Mouse (Mus musculus) embryonic facial prominence, embryonic 11.5 days (tissue): ENCODE measurements around the gene Bhlhe40. TPM values are rescaled to one million over a fixed set of nuclear protein-coding genes. Genes with fewer than 3 reads are reported as not detected.
A peak's percentile ranks its signal among the peaks of the same experiment; 100 is the strongest.

ENCODE experiments used
- ATAC-seq: fragments of 200-750 bp; cut with Nextera tagmentation; replicated peaks from 2 replicates; pipeline ENCODE4 v1.8.0; 2017; ENCODE audit warnings: low read depth; ENCODE audit not compliant: insufficient number of reproducible peaks, low FRiP score, low TSS enrichment
- DNase-seq: peaks from one replicate; pipeline ENCODE4 v3.0.0-alpha.2; 2015; ENCODE audit warnings: low spot score
- H3K27ac ChIP-seq: fragments of 300-500 bp; sonication (generic); replicated peaks from 2 replicates; pipeline ENCODE4 v1.5.1; 2014; ENCODE audit warnings: mild to moderate bottlenecking, low read depth, low read length, control low read depth
- H3K27me3 ChIP-seq: fragments of 300-500 bp; sonication (generic); 2 replicates; pipeline ENCODE4 v1.6.1; 2014; ENCODE audit warnings: mild to moderate bottlenecking, low read length, moderate library complexity, mixed read lengths; ENCODE audit not compliant: control insufficient read depth, insufficient read depth
- H3K36me3 ChIP-seq: fragments of 300-500 bp; sonication (generic); replicated peaks from 2 replicates; pipeline ENCODE4 v1.6.1; 2014; ENCODE audit warnings: low read depth, mild to moderate bottlenecking, low read length, moderate library complexity, mixed read lengths; ENCODE audit not compliant: control insufficient read depth, insufficient read depth
- H3K4me1 ChIP-seq: fragments of 300-500 bp; sonication (generic); 2 replicates; pipeline ENCODE4 v1.6.1; 2014; ENCODE audit warnings: low read length, mixed read lengths; ENCODE audit not compliant: control insufficient read depth, insufficient read depth
- H3K4me2 ChIP-seq: fragments of 300-500 bp; sonication (generic); 2 replicates; pipeline ENCODE4 v1.6.1; 2014; ENCODE audit warnings: low read depth, mild to moderate bottlenecking, control low read depth, low read length, moderate library complexity
- H3K4me3 ChIP-seq: fragments of 300-500 bp; sonication (generic); 2 replicates; pipeline ENCODE4 v1.5.1; 2014; ENCODE audit warnings: low read depth, low read length, control low read depth
- H3K9ac ChIP-seq: fragments of 300-500 bp; sonication (generic); replicated peaks from 2 replicates; pipeline ENCODE4 v1.6.1; 2014; ENCODE audit warnings: mild to moderate bottlenecking, control low read depth, low read length
- H3K9me3 ChIP-seq: fragments of 300-500 bp; sonication (generic); replicated peaks from 2 replicates; pipeline ENCODE4 v1.6.1; 2016; ENCODE audit warnings: mild to moderate bottlenecking, low read length, inconsistent platforms, mixed read lengths; ENCODE audit not compliant: control insufficient read depth
- WGBS: fragments of 180-500 bp; shearing (Covaris S2); extraction: QIAGEN DNeasy Blood & Tissue Kit; methylation state at CpG from one replicate; pipeline ENCODE4 v1.1.7; 2014; 5-methylcytosine and 5-hydroxymethylcytosine counted together
- polyA plus RNA-seq: library from polyadenylated mRNA; unstranded; fragments of >200 nt; fragmentation: Nextera tagmentation; extraction: Ambion mirVana; gene quantifications from 2 replicates; pipeline ENCODE4 v1.2.1, GENCODE M21; 2014

The Bhlhe40 gene
- polyA plus RNA-seq, 1 experiment from 2014 or later = 1.5 TPM

DNA sequence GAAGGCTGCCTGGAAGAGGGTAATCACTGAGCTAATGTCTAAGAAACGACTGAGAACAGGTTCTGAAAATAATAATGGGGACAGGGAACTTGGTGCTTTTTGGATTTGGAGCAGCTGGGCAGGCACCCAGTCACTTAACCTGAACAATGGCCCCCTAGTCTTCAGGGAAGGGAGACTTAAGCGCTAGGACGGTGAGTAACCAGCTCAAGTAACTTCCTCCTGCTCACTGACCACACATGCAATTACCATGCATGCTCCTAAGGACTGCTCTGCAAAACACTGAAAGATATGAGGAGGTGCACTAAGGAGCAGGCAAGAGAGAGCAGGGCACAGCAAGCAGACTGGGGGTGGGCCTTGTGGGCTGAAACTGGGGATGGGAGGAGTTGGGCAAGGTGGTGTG lies 39.2 kb downstream of the Bhlhe40 start:
- no peak overlapping the region for H3K27ac ChIP-seq
- H3K9ac ChIP-seq = no peak overlapping the region
- 62% methylated on average over 3 of the region's 3 CpGs for WGBS
- DNase-seq (no peak), ATAC-seq (0 out of 2 replicates have a peak, but pooled peaks have one; percentile 7)
- H3K27me3 ChIP-seq = no peaks in the 10 kb centered on the region
- H3K4me3 ChIP-seq = no peak overlapping the region
- H3K36me3 ChIP-seq = no peaks in the 10 kb centered on the region
- H3K9me3 ChIP-seq = no peaks in the 10 kb centered on the region
- no peak overlapping the region for H3K4me2 ChIP-seq
- no peaks in the 10 kb centered on the region; the same call in 1 of the 2 replicates for H3K4me1 ChIP-seq

DNA sequence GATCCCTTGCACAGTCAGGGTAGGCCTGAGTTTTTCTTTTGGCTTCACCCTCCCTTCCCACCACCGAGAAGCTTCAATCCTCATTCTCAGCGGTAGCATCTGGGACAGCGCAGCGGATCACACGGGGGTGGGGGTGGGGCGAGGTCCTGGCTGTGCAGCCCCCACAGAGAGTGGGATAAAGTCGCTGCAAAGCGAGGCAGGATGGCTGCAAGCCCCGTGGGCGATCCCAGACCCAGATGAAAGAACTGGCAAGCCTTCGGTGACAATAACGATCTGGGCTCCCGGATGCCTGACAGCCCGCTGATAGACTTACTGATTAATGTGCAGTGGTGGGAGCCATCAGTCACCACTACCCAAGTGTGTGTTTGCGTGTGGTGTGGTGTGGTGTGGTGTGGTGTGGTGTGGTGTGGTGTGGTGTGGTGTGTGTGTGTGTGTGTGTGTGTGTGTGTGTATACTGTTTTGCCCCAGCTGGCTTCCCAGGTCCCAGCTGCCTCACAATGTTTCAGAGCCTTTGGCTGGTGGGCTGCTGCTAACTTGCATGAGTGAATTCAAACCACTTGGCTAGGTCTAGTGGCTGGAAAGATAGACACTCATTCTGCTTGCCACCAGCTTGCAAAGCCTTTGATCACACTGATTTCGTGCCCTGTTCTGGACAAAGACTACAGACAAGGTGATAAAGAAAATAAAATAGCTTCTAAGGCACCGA lies 40.4 kb downstream of the Bhlhe40 start:
- Histone ChIP-seq H3K27me3 (no peaks in the 10 kb centered on the region), H3K9ac (no peak overlapping the region), H3K4me3 (no peak overlapping the region), H3K4me1 (no peaks in the 10 kb centered on the region; the same call in 1 of the 2 replicates), H3K27ac (no peak overlapping the region), H3K9me3 (no peaks in the 10 kb centered on the region), H3K4me2 (no peak overlapping the region), H3K36me3 (no peaks in the 10 kb centered on the region)
- WGBS = 31% methylated on average over 17 of the region's 17 CpGs
- DNase-seq (no peak), ATAC-seq (no peak)

DNA sequence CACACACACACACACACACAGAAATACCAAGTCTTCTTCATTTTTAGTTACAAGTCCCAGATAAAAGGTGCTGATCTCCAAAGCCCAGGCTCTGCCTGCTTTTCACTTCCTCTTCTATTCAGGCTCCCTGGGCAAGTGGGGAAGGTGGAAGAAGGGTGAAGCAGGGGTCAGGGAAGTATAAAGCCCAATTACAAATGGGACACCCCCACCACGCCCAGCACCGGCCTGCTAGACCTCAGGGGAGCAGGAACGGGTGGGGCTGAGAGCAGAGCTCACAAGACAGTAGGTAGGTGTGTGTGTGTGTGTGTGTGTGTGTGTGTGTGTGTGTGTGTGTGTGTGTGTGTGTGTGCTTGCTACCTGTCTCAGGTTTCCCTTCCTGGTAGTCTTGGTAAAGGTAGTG lies 42.2 kb downstream of the Bhlhe40 start:
- Histone ChIP-seq H3K9ac (no peak overlapping the region), H3K9me3 (no peaks in the 10 kb centered on the region), H3K4me1 (no peaks in the 10 kb centered on the region; the same call in 1 of the 2 replicates), H3K4me3 (no peak overlapping the region), H3K27me3 (no peaks in the 10 kb centered on the region), H3K4me2 (no peak overlapping the region), H3K36me3 (no peaks in the 10 kb centered on the region), H3K27ac (no peak overlapping the region)
- WGBS = 53% methylated on average over 3 of the region's 3 CpGs
- no peak for ATAC-seq
- DNase-seq = no peak

DNA sequence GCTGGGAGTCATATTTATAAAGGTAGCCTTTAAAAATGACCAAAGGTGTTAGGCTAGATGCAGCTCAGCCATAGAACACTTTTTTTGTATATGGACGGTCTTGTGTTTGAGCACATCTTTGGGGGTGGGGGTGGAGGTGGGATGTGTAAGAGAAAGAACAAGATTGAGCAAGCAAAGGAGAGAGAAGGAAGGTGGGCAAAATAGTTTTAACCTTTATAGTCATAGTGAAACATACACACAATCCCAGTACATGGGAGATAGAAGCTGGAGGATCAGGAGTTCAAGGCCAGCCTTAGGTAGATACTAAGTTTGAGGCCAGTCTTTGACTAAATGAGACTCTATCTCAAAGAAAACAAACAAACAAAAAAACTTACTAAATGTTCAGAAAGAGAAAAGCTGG lies 42.7 kb downstream of the Bhlhe40 start:
- Histone ChIP-seq H3K9me3 (no peaks in the 10 kb centered on the region), H3K9ac (no peak overlapping the region), H3K27ac (no peak overlapping the region), H3K4me2 (no peak overlapping the region), H3K27me3 (no peaks in the 10 kb centered on the region), H3K4me3 (no peak overlapping the region), H3K36me3 (no peaks in the 10 kb centered on the region), H3K4me1 (no peaks in the 10 kb centered on the region; the same call in 1 of the 2 replicates)
- DNase-seq (no peak), ATAC-seq (no peak)
- 71% methylated on average over 1 of the region's 1 CpGs for WGBS

DNA sequence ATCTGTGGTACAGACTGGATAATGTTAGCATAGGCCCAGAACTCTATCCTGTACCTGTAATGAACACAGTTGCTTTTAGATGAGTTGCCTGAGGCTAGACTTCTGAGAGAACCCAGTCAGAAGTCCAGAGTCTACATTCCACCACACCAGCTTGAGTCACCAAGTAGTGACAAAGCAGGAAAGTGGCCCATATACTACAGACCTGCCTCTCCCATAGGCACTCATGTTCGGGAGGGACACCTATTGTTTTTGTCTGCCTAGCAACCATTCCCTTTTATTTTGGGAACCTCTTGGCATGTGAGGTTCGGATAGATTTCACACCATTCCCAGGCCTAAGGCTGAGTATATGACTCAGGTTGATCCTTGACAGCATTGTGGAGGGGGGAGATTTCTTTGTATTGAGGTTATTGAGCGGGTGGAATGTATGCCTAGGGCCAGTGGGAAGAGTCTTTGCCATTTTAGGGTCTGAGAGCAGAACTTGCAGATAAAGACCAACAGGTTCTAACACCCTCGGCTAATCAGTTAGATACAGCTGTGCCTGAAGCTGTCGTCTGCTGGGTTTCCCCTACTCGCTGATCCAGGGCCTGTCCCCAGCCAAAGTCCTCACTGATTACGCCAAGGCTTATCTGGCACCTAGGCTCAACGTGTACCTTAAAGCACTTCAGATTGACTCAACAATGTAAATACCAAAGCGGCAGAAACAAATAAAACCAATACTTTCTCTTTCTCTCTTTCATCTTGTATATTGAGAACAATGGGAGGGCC lies 44.1 kb downstream of the Bhlhe40 start:
- H3K4me3 ChIP-seq = no peak overlapping the region
- no peak overlapping the region for H3K4me2 ChIP-seq
- H3K9ac ChIP-seq = no peak overlapping the region
- no peak for DNase-seq
- H3K27me3 ChIP-seq = 0 out of 2 replicates have a peak, but pooled peaks cover 2% of the 10 kb centered on the region
- H3K4me1 ChIP-seq = no peaks in the 10 kb centered on the region; the same call in 1 of the 2 replicates
- no peak for ATAC-seq
- H3K36me3 ChIP-seq = no peaks in the 10 kb centered on the region
- H3K27ac ChIP-seq = no peak overlapping the region
- WGBS = 64% methylated on average over 9 of the region's 9 CpGs
- no peaks in the 10 kb centered on the region for H3K9me3 ChIP-seq

DNA sequence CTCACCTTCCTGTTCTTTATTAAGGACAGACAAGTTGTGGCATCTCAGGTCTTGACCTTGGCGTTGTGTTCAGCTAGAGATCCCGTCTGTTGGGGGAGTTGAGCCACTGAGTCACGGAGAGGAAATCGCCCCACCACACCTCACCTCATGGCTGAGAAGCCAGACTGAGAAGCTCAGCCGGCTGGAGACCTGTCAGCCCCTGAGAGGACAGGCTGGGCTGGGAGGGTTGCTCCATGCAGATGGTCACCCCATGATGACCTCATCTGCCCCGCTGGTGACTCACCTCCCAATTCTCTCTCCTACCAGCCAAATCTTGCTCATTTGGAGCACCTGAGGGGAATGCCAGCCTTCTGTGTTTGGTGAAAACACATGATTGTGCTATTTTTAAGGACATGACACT lies 45.5 kb downstream of the Bhlhe40 start:
- Histone ChIP-seq H3K27me3 (0 out of 2 replicates have a peak, but pooled peaks cover 2% of the 10 kb centered on the region), H3K36me3 (no peaks in the 10 kb centered on the region), H3K9ac (no peak overlapping the region), H3K4me2 (no peak overlapping the region), H3K4me1 (no peaks in the 10 kb centered on the region), H3K4me3 (no peak overlapping the region), H3K27ac (no peak overlapping the region), H3K9me3 (no peaks in the 10 kb centered on the region)
- ATAC-seq = no peak
- DNase-seq = no peak
- 63% methylated on average over 6 of the region's 6 CpGs for WGBS

DNA sequence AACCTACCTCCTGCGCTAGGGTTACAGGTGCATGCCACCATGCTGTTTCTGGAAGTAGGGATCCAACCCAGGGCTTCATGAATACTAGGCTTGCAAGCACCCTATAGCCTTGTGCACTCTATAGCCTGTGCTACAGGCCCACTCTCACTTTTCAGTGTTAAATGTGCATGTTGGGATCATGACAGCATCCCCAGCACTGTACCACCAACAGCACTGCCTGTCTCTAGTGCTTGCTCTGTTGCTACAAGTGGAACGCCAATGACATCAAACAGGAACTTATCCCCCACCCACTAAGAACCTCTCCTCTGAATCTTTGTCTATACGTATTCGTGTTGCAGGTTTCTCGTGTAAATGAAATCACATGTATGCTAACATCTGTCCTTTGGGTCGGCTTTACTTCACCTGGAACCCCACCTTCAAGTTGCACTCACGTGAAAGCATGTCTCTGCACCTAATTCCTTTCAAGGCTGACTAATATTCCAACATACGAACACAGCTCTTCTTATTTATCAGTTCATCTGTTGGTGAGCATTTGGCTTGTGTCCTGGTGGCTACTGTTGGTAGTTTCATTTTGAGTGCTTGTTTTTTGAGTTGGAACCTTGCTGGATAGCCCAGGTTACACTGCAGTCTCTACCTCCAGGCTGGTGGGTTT lies 46.7 kb downstream of the Bhlhe40 start:
- DNase-seq = no peak
- H3K4me1 ChIP-seq = no peaks in the 10 kb centered on the region
- no peaks in the 10 kb centered on the region for H3K36me3 ChIP-seq
- 90% methylated on average over 8 of the region's 8 CpGs for WGBS
- no peak for ATAC-seq
- 0 out of 2 replicates have a peak, but pooled peaks cover 2% of the 10 kb centered on the region for H3K27me3 ChIP-seq
- H3K9ac ChIP-seq = no peak overlapping the region
- no peak overlapping the region for H3K4me2 ChIP-seq
- no peak overlapping the region for H3K4me3 ChIP-seq
- H3K27ac ChIP-seq = no peak overlapping the region
- H3K9me3 ChIP-seq = no peaks in the 10 kb centered on the region

DNA sequence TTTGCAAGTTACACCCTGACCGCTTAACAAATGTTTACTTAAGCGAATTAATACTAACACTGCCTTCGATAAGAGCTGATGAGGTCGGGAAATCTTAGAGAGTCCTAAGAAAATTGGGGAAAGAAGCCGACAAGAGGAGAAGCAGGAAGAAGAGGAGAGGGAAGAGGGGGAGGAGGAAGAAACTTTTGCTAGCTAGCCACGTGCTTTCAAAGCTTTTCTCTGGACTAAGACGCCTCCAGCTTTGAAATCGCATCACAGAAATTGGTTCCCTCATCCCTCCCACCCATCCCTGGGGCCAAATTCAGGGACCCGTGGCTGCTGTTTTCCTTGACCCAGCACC lies 48.7 kb downstream of the Bhlhe40 start:
- H3K4me2 ChIP-seq = peak overlapping the region; percentile 67
- no peaks in the 10 kb centered on the region for H3K9me3 ChIP-seq
- no peaks in the 10 kb centered on the region for H3K4me1 ChIP-seq
- DNase-seq = no peak
- H3K9ac ChIP-seq = no peak overlapping the region
- peak overlapping the region; percentile 26 for H3K4me3 ChIP-seq
- ATAC-seq = no peak
- H3K27me3 ChIP-seq = 0 out of 2 replicates have a peak, but pooled peaks cover 2% of the 10 kb centered on the region
- no peak overlapping the region for H3K27ac ChIP-seq
- no peaks in the 10 kb centered on the region for H3K36me3 ChIP-seq
- 14% methylated on average over 9 of the region's 9 CpGs for WGBS
